9 mouse cellular contexts compared by ENCODE assay signal in genomic region chr1:42684345-42684744, GRCm38 (mm10). TPM values are rescaled to one million over a fixed set of nuclear protein-coding genes. Genes with fewer than 3 reads are reported as not detected.
DNase-seq lines count a peak whose midpoint lies in the region; ATAC-seq and TF ChIP-seq lines count a peak whose summit lies in the region.
"Had no signal": no experiment of that assay in that cellular context is flagged by ENCODE, and none has a peak within 500 bp of the region (broad histone marks: within the 10 kb centered on the region; RNA-seq: fewer than 3 reads in every experiment).

No protein-coding gene starts in this region.

- ATAC-seq in lung, embryonic 16.5 days (ENCODE audit: low read depth) = peak; percentile 54; the same call in 1 of the 2 replicates
- ATAC-seq in kidney, postnatal 0 days (replicated peaks; ENCODE audit: low FRiP score, low read depth) = peak; percentile 53; the same call in 1 of the 2 replicates
- peak; percentile 56; the same call in 1 of the 2 replicates for ATAC-seq in neural tube, embryonic 14.5 days (ENCODE audit: low read depth)

- H3K4me2 ChIP-seq in lung, embryonic 16.5 days (ENCODE audit: low read depth, low read length) = peak overlapping the region; percentile 55
- H3K4me2 ChIP-seq in kidney, postnatal 0 days (ENCODE audit: low read length) = peak overlapping the region; percentile 68
- peak overlapping the region; percentile 95 for H3K4me2 ChIP-seq in neural tube, embryonic 14.5 days (ENCODE audit: low read depth, low read length)

- peaks cover 67% of the 10 kb centered on the region for H3K27me3 ChIP-seq in lung, embryonic 16.5 days (ENCODE audit: control insufficient read depth, insufficient read depth, low read depth, low read length)
- peaks cover 52% of the 10 kb centered on the region for H3K27me3 ChIP-seq in kidney, postnatal 0 days (ENCODE audit: insufficient read depth, low read length)
- no peaks in the 10 kb centered on the region for H3K27me3 ChIP-seq in neural tube, embryonic 14.5 days (ENCODE audit: control insufficient read depth, insufficient read depth, low read length)

- intact Hi-C loops in gastrocnemius, postnatal 14 days (cut with DNase I; ENCODE audit: low total_unique reads) = loop anchor here (10.0 kb wide), 1 partner anchor 270 kb away; the partner anchor contains the start of gene Gpr45

- no peaks in the 10 kb centered on the region for H3K9me3 ChIP-seq in lung, embryonic 16.5 days (ENCODE audit: control insufficient read depth, low read length)
- no peaks in the 10 kb centered on the region for H3K9me3 ChIP-seq in kidney, postnatal 0 days (replicated peaks; ENCODE audit: low read length)
- no peaks in the 10 kb centered on the region for H3K9me3 ChIP-seq in neural tube, embryonic 14.5 days (ENCODE audit: control insufficient read depth, low read length)

- no peak overlapping the region for H3K27ac ChIP-seq in lung, embryonic 16.5 days (ENCODE audit: low read length)
- peak overlapping the region; percentile 66; the same call in 1 of the 2 replicates for H3K27ac ChIP-seq in kidney, postnatal 0 days
- peak overlapping the region; percentile 74 for H3K27ac ChIP-seq in neural tube, embryonic 14.5 days (ENCODE audit: low read depth, low read length)

- WGBS in lung, embryonic 16.5 days = under 1% methylated on average over 27 of the region's 27 CpGs
- under 1% methylated on average over 27 of the region's 27 CpGs for WGBS in kidney, postnatal 0 days
- under 1% methylated on average over 27 of the region's 27 CpGs for WGBS in neural tube, embryonic 14.5 days

- H3K4me3 ChIP-seq in lung, embryonic 16.5 days (ENCODE audit: low read length) = peak overlapping the region; percentile 34
- peak overlapping the region; percentile 21 for H3K4me3 ChIP-seq in kidney, postnatal 0 days (replicated peaks; ENCODE audit: low read depth, low read length)
- peak overlapping the region; percentile 49 for H3K4me3 ChIP-seq in neural tube, embryonic 14.5 days (ENCODE audit: low read depth, low read length)

- no peak for TF ChIP-seq CTCF in kidney, postnatal 0 days (IDR thresholded peaks at IDR 0.05; ENCODE audit: low read depth)

- H3K36me3 ChIP-seq in lung, embryonic 16.5 days (ENCODE audit: control insufficient read depth, insufficient read depth, low read length) = no peaks in the 10 kb centered on the region
- no peaks in the 10 kb centered on the region for H3K36me3 ChIP-seq in kidney, postnatal 0 days (ENCODE audit: insufficient read depth, low read length)
- H3K36me3 ChIP-seq in neural tube, embryonic 14.5 days (ENCODE audit: control insufficient read depth, insufficient read depth, low read length) = no peaks in the 10 kb centered on the region

- H3K9ac ChIP-seq in lung, embryonic 16.5 days (ENCODE audit: low read length) = no peak overlapping the region
- H3K9ac ChIP-seq in kidney, postnatal 0 days (ENCODE audit: low read depth, low read length) = peak overlapping the region; percentile 28; the same call in 1 of the 2 replicates
- H3K9ac ChIP-seq in neural tube, embryonic 14.5 days (replicated peaks; ENCODE audit: low read depth, low read length) = peak overlapping the region; percentile 90

- DNase-seq in cerebellum, adult 9-11 months = peak; percentile 15
- no peak for DNase-seq in cerebellum, adult 9-10 months
- DNase-seq in lung, postnatal 4 days = no peak
- DNase-seq in kidney, postnatal 0 days (ENCODE audit: low spot score) = no peak
- no peak for DNase-seq in gastrocnemius, postnatal 14 days
- DNase-seq in natural killer cell, adult 2 months (ENCODE audit: low spot score in 2 of 2) = no peak

- H3K4me1 ChIP-seq in lung, embryonic 16.5 days (replicated peaks; ENCODE audit: control insufficient read depth, insufficient read depth, low read length) = peaks cover 14% of the 10 kb centered on the region
- H3K4me1 ChIP-seq in kidney, postnatal 0 days (replicated peaks; ENCODE audit: insufficient read depth, low read length) = peaks cover 8% of the 10 kb centered on the region
- peaks cover 24% of the 10 kb centered on the region for H3K4me1 ChIP-seq in neural tube, embryonic 14.5 days (ENCODE audit: control insufficient read depth, insufficient read depth, low read length)

RNA-seq across cellular contexts. Expression of gene Pou3f3, which starts 11.2 kb away (rescaled TPM):
- polyA plus RNA-seq in lung, embryonic 16.5 days (2015; fragmentation: Nextera tagmentation; extraction: Ambion mirVana) = 0.10 and 0.14 TPM in 2 replicates
- polyA plus RNA-seq in kidney, postnatal 0 days (2015; fragmentation: Nextera tagmentation; extraction: Ambion mirVana) = 12.4 and 13.2 TPM in 2 replicates
- 10.4 and 11.0 TPM in 2 replicates for polyA plus RNA-seq in neural tube, embryonic 14.5 days (2014; fragmentation: Nextera tagmentation; extraction: Ambion mirVana)
- total RNA-seq in gastrocnemius, postnatal 14 days (2021) = not detected
- total RNA-seq: common myeloid progenitor, adult 5-6 weeks had no signal
